Mouse (Mus musculus) limb, embryonic 12.5 days (tissue): Measurements from ENCODE around the gene 1520401A03Rik. TPM values are rescaled to one million over a fixed set of nuclear protein-coding genes. Genes with fewer than 3 reads are reported as not detected.

Source experiments
- ATAC-seq: fragments of 200-750 bp; cut with Nextera tagmentation; 2 replicates; pipeline ENCODE4 v1.8.0; 2017; ENCODE audit warnings: low read depth, moderate TSS enrichment; ENCODE audit not compliant: insufficient number of reproducible peaks, insufficient read depth, low FRiP score, low TSS enrichment
- H3K27ac ChIP-seq: fragments of 300-500 bp; sonication (generic); 2 replicates; pipeline ENCODE4 v1.5.1; 2016; ENCODE audit warnings: mild to moderate bottlenecking, moderate library complexity
- H3K27me3 ChIP-seq: fragments of 300-500 bp; sonication (generic); 2 replicates; pipeline ENCODE4 v1.6.1; 2016; ENCODE audit warnings: mild to moderate bottlenecking, moderate library complexity
- H3K36me3 ChIP-seq: fragments of 300-500 bp; sonication (generic); 2 replicates; pipeline ENCODE4 v1.6.1; 2016; ENCODE audit warnings: mild to moderate bottlenecking, moderate library complexity
- H3K4me1 ChIP-seq: fragments of 300-500 bp; sonication (generic); replicated peaks from 2 replicates; pipeline ENCODE4 v1.6.1; 2016
- H3K4me2 ChIP-seq: fragments of 300-500 bp; sonication (generic); 2 replicates; pipeline ENCODE4 v1.6.1; 2016; ENCODE audit warnings: mild to moderate bottlenecking, moderate library complexity
- H3K4me3 ChIP-seq: fragments of 300-500 bp; sonication (generic); replicated peaks from 2 replicates; pipeline ENCODE4 v1.5.1; 2016; ENCODE audit warnings: mild to moderate bottlenecking
- H3K9ac ChIP-seq: fragments of 300-500 bp; sonication (generic); replicated peaks from 2 replicates; pipeline ENCODE4 v1.6.1; 2016; ENCODE audit warnings: mild to moderate bottlenecking, moderate library complexity
- H3K9me3 ChIP-seq: fragments of 300-500 bp; sonication (generic); 2 replicates; pipeline ENCODE4 v1.6.1; 2016; ENCODE audit warnings: mild to moderate bottlenecking, moderate library complexity
- WGBS: fragments of 180-500 bp; shearing (Covaris S2); methylation state at CpG from one replicate; pipeline ENCODE4 v1.1.7; 2016; 5-methylcytosine and 5-hydroxymethylcytosine counted together
- polyA plus RNA-seq: library from polyadenylated mRNA; unstranded; fragments of >200 nt; fragmentation: Nextera tagmentation; extraction: Ambion mirVana; gene quantifications from 2 replicates; pipeline ENCODE4 v1.2.1, GENCODE M21; 2016

Gene 1520401A03Rik
- polyA plus RNA-seq, 1 experiment from 2014 or later = 1.8 TPM

DNA sequence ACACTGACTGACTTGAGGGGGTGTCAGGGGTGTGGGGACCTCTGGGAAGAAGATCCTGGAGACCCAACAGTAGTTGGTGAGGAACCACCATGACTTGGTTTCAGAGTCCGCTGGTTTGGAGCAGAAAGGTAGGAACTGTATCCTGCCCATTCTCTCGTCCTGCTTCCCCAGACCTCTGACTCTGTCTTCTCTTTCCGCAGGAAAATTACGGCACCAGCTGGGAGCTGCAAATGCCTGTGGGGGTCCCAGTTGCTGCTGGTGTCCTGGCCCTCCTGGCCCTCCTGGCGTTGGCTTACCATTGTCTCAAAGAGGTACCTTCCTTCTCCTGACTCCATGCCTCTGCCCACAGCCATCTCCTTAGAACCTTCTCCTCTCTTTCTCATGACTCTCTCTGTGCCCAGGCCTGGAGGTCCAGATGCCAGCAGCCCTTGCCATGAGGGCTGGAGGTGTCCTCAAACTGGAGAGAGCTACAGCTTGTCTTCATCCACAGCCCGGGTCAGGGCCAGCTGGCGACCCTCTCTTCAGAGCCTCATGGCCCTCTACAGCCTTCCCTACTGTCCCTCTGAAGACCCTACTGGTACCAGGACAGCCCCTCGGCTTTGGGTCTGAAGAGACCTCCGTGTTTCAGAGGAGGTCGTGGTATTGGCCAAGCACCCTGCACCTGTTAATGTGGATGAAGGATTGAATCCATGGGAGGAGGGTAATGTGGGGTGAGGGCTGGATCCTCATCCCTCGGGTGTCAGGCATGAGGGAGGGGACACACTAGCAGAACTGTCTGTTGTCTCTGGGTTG, 27.0 kb upstream of the 1520401A03Rik start:
- H3K4me1 ChIP-seq = peaks cover 27% of the 10 kb centered on the region
- peaks cover 41% of the 10 kb centered on the region for H3K36me3 ChIP-seq
- peak overlapping the region; percentile 26 for H3K4me2 ChIP-seq
- no peak for ATAC-seq
- H3K9ac ChIP-seq = no peak overlapping the region
- H3K4me3 ChIP-seq = no peak overlapping the region
- no peaks in the 10 kb centered on the region for H3K9me3 ChIP-seq
- H3K27ac ChIP-seq = no peak overlapping the region
- 73% methylated on average over 11 of the region's 11 CpGs for WGBS
- H3K27me3 ChIP-seq = peaks cover 42% of the 10 kb centered on the region

DNA sequence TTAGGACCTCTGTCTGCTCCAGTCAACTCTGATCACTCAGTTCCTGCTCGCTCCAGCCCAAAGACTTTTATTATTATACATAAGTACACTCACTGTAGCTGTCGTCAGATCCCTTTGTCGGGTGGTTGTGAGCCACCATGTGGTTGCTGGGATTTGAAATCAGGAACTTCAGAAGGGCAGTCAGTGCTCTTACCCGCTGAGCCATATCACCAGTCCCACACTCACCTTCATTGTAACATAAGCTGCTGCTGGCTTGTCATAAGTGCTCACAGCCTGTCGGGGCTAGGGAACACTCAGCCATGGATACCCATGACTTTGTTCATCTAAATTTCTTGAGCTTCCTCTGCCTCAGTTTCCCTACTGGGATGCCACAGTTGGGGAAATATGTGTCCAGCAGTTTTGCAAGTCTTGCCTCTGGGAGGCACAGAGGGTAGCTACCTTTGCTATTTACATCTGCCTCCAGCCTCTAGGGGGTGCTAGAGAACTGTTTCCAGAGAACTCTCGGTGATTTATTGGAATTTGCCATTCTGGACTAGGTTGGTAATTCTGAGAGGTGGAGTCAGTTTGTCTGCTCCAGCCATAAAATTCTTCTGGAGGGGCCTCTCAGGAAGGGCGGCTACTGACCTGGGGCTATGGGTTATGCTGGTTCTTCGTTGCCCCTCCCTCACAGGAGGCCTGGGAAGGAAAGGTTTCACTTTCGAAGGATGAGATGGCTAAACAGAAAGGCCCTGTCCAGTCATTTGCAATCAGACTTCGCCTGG, 26.2 kb upstream of the 1520401A03Rik start:
- Histone ChIP-seq H3K9ac (no peak overlapping the region), H3K4me1 (peaks cover 32% of the 10 kb centered on the region), H3K4me2 (peak overlapping the region; percentile 26), H3K4me3 (no peak overlapping the region), H3K27me3 (peaks cover 50% of the 10 kb centered on the region), H3K27ac (no peak overlapping the region), H3K36me3 (peaks cover 33% of the 10 kb centered on the region), H3K9me3 (no peaks in the 10 kb centered on the region)
- ATAC-seq = no peak
- 36% methylated on average over 10 of the region's 10 CpGs for WGBS

DNA sequence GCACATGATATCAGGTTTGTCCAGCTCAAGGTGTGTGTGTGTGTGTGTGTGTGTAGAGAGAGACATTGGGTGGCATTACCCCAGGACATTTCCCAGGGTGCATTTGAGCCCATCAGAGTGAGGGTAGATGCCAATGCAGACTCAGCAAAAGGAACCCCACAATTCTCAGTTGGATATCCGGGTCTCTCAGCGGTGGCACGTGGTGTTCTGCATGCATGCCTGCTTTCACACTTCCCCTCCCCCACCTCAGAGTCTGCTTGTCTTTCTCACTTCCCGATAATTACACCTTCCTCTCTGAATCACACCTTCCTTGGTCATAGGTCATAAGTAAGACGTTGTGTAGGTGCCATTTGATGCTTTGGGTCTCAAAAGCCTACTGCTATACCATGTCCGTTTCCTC, 25.4 kb upstream of the 1520401A03Rik start:
- WGBS = 21% methylated on average over 6 of the region's 6 CpGs
- ATAC-seq = no peak
- H3K27me3 ChIP-seq = peaks cover 58% of the 10 kb centered on the region

DNA sequence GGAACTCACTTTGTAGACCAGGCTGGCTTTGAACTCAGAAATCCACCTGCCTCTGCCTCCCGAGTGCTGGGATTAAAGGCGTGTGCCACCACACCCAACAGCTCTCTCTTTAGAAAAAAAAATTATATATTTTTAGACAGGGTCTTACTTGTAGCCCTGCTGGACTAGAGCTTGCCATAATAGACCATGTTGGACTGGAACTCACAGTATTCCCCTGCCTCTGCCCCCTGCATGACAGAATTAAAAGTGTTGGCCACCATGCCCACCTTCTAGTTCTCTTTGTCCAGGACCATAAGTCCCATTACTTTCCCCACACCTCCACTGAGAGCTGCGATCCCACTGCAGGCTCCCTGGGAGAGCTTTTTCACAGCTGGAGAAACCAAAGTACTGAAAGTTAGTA, 24.9 kb upstream of the 1520401A03Rik start:
- no peak for ATAC-seq
- peaks cover 63% of the 10 kb centered on the region for H3K27me3 ChIP-seq
- H3K4me2 ChIP-seq = no peak overlapping the region
- peaks cover 20% of the 10 kb centered on the region for H3K36me3 ChIP-seq
- peaks cover 33% of the 10 kb centered on the region for H3K4me1 ChIP-seq
- no peaks in the 10 kb centered on the region for H3K9me3 ChIP-seq
- no peak overlapping the region for H3K4me3 ChIP-seq
- H3K27ac ChIP-seq = no peak overlapping the region
- H3K9ac ChIP-seq = no peak overlapping the region
- WGBS = 83% methylated on average over 3 of the region's 3 CpGs

More for the DNA sequence above, 25.4 kb upstream of the 1520401A03Rik start:
- Histone ChIP-seq H3K4me3 (no peak overlapping the region), H3K36me3 (peaks cover 25% of the 10 kb centered on the region), H3K4me1 (peaks cover 32% of the 10 kb centered on the region), H3K9ac (no peak overlapping the region), H3K27ac (no peak overlapping the region), H3K4me2 (no peak overlapping the region), H3K9me3 (no peaks in the 10 kb centered on the region)

DNA sequence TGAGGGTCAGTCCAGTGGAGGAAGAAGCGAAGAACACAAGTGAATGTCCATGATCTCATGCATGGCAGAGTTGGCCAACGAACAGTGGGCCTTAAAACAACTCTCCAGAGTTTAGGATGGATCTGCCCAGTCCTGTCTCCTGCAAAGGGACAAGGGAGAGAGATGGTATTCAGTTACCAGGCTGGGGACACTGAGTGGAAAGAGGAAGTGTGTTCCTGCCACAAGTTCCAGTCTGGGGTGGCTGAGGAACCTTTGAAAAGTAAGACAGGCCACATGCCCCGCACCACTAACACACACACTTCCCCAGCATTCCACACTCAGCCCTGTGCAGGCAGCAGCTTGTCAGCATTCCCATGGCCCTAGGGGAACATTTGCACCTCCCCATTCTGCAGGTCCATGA, 24.2 kb upstream of the 1520401A03Rik start:
- H3K9me3 ChIP-seq = no peaks in the 10 kb centered on the region
- ATAC-seq = no peak
- no peak overlapping the region for H3K4me2 ChIP-seq

DNA sequence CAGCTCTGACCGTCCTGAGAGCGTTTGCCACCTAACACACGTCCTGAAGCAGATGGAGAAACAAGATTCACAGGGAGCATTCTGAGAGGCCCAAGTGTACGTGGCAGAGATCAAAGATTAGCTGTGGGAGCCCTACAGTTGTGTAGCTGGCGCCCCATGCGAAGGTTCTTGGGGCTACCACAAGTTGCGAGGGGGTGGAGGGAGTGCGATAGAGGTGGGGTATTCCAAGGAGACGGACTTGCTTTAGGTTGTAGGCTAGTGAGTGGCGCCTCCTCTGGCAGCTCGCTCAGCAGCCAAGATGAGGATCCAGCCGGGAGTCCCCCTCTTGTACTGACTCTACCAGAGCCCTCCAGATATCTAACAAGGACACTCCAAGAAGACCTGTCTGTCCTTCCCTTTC, 23.7 kb upstream of the 1520401A03Rik start:
- no peaks in the 10 kb centered on the region for H3K9me3 ChIP-seq
- H3K36me3 ChIP-seq = peaks cover 8% of the 10 kb centered on the region
- WGBS = 2% methylated on average over 12 of the region's 12 CpGs
- no peak for ATAC-seq
- H3K9ac ChIP-seq = no peak overlapping the region
- H3K4me2 ChIP-seq = peak overlapping the region; percentile 68
- no peak overlapping the region for H3K27ac ChIP-seq
- peak overlapping the region; percentile 35 for H3K4me3 ChIP-seq
- H3K27me3 ChIP-seq = peaks cover 75% of the 10 kb centered on the region
- peaks cover 37% of the 10 kb centered on the region for H3K4me1 ChIP-seq

More for the DNA sequence above, 24.2 kb upstream of the 1520401A03Rik start:
- peaks cover 12% of the 10 kb centered on the region for H3K36me3 ChIP-seq
- H3K9ac ChIP-seq = no peak overlapping the region
- H3K27ac ChIP-seq = no peak overlapping the region
- 81% methylated on average over 3 of the region's 3 CpGs for WGBS
- H3K27me3 ChIP-seq = peaks cover 70% of the 10 kb centered on the region
- H3K4me1 ChIP-seq = peaks cover 37% of the 10 kb centered on the region
- no peak overlapping the region for H3K4me3 ChIP-seq

DNA sequence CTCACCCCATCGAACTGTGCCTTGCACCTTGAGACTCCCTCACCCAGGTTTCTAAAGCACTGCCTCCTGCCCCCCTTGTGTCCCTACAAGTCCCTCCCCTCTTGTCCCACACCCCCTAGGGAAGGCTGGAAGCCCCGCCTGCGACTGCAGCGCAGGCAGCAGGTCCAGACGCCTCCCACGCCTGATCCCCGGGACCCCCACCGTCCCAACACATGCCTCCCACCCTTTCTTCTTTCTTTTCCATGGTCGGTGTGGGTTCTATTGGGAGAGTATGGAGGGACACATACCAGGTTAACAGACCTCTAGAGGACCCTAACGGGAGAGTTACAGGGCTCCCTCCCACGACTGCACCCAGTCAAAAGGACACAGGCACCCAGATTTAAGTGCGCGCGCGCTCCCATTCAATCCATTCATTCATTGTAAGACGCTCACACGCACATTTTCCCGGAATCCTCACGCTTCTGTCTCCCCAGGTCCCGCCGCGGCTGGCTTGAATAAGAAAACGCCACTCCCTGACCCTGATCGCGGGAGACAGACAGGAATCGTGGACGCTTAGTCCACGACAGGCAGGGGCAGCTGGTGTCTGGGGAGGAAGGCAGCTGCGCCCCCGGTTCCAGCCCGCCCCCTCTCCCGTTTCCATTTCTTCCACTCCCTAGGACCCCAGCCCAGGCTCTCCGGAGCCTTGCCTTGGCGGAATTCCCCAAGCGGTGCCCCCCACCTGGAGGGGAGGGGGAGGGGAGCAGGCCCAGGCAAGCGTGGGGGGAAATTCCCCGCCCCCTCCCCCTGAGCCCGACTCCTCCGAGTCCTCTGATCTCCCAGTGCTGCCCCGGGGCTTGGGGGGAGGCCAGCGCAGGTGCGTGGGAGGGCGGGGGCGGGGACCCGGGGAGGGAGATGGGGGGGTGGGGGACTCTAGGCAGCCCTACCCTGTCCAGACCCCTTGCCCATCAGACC, 23.0 kb upstream of the 1520401A03Rik start, which contains the start of gene Kremen2:
Kremen2 (minus strand) TSS at position 533 of the 951 bp plus-strand sequence.
- H3K4me3 ChIP-seq = peak within 1 kb of the TSS; percentile 35
- peaks cover under 1% of the 10 kb centered on the region; the same call in 1 of the 2 replicates for H3K36me3 ChIP-seq
- under 1% methylated on average over 43 of the region's 45 CpGs for WGBS
- H3K27ac ChIP-seq = no peak within 1 kb of the TSS
- H3K4me1 ChIP-seq = peaks cover 41% of the 10 kb centered on the region
- H3K4me2 ChIP-seq = peak within 1 kb of the TSS; percentile 68
- no peaks in the 10 kb centered on the region for H3K9me3 ChIP-seq
- peaks cover 82% of the 10 kb centered on the region for H3K27me3 ChIP-seq
- ATAC-seq = no peak
- peak within 1 kb of the TSS; percentile 47 for H3K9ac ChIP-seq

DNA sequence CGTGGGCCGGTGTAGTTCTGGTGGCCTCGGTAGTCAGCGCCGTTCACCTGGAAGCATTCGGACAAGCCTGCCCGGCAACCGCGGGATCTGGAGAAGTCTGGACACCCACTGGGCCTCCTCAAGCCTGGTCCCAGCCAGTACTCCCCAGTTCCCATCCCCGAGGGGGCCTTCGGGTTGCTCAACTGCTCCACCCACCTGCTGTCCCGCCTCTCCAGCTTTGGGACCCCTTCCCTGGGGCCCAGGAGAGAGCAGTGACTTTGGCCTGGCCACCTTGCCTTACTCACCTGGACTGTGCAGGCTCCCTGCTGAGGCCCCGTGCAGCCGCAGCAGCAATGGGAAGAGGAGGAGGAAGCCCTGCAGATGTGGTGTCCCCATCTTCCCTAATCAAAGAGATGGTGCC, 22.1 kb upstream of the 1520401A03Rik start:
- no peak overlapping the region for H3K27ac ChIP-seq
- no peaks in the 10 kb centered on the region for H3K36me3 ChIP-seq
- peak overlapping the region; percentile 68 for H3K4me2 ChIP-seq
- ATAC-seq = no peak
- H3K27me3 ChIP-seq = peaks cover 91% of the 10 kb centered on the region
- peaks cover 47% of the 10 kb centered on the region for H3K4me1 ChIP-seq
- H3K9ac ChIP-seq = peak overlapping the region; percentile 19; the same call in 1 of the 2 replicates
- H3K4me3 ChIP-seq = peak overlapping the region; percentile 35
- WGBS = 4% methylated on average over 14 of the region's 14 CpGs
- H3K9me3 ChIP-seq = no peaks in the 10 kb centered on the region

DNA sequence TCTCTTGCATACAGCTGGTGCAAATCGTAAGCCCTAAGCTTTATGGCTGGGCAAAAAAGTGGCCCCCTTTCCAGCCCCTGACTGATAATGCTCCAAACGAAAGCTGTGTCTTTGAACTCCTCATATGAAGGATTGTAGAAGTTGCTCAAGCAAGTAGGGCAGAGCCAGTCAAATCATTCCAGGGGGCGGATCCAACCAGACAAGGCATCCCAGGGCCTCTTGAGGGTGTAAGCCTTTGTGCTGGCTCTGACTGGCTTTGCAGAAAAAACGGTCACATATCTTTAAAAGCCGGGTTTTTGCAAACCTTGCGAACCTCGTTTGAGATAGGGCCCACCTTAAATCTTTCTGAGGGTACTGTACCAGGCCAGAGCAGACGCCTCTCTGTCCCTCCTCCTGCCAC, 21.5 kb upstream of the 1520401A03Rik start:
- Histone ChIP-seq H3K27ac (no peak overlapping the region), H3K9ac (0 out of 2 replicates have a peak overlapping the region, but pooled peaks have one; percentile 19), H3K27me3 (peaks cover 96% of the 10 kb centered on the region), H3K4me3 (peak overlapping the region; percentile 35), H3K36me3 (no peaks in the 10 kb centered on the region), H3K4me1 (peaks cover 48% of the 10 kb centered on the region), H3K9me3 (no peaks in the 10 kb centered on the region), H3K4me2 (peak overlapping the region; percentile 68)
- no peak for ATAC-seq
- WGBS = 18% methylated on average over 8 of the region's 8 CpGs

DNA sequence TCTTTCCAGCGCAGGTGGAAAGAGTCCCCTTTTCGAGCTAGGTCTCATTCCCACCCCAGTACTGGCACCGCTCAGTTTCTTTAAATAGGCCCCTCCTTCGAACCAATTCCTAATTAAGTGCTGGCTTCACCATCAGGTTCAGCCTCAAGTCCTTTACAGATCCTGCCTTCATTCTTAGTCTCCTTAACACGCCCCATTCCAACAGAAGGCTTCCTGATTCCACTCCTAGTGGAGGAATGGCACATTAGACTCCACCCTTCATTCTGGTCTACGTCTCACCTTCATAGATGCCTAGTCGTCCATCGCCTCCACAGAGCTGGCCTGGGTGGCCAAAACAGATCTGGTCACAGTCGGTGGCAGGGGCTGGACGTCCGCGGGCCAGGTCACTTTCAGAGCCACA, 20.4 kb upstream of the 1520401A03Rik start:
- no peaks in the 10 kb centered on the region for H3K9me3 ChIP-seq
- WGBS = 64% methylated on average over 12 of the region's 12 CpGs
- no peak overlapping the region; the same call in 1 of the 2 replicates for H3K9ac ChIP-seq
- H3K27ac ChIP-seq = no peak overlapping the region
- peaks cover 49% of the 10 kb centered on the region for H3K4me1 ChIP-seq
- peaks cover 99% of the 10 kb centered on the region for H3K27me3 ChIP-seq
- H3K36me3 ChIP-seq = no peaks in the 10 kb centered on the region
- H3K4me2 ChIP-seq = peak overlapping the region; percentile 68
- no peak for ATAC-seq
- peak overlapping the region; percentile 30; the same call in 1 of the 2 replicates for H3K4me3 ChIP-seq
